Mouse (Mus musculus) hindbrain, embryonic 16.5 days (tissue): ENCODE data around the gene Rps26. TPM values are rescaled to one million over a fixed set of nuclear protein-coding genes. Genes with fewer than 3 reads are reported as not detected.
A peak's percentile ranks its signal among the peaks of the same experiment; 100 is the strongest.
"Not testable (repeated sequence)": the region's sequence is repeated elsewhere in the genome, so short reads cannot be mapped to it uniquely, and the experiment has no call there.

Experiments used
- ATAC-seq: fragments of 200-750 bp; cut with Nextera tagmentation; 2 replicates; pipeline ENCODE4 v1.8.0; 2017; ENCODE audit warnings: moderate TSS enrichment, moderate library complexity
- H3K27ac ChIP-seq: fragments of 300-500 bp; sonication (generic); 2 replicates; pipeline ENCODE4 v1.5.1; 2014; ENCODE audit warnings: low read depth, mild to moderate bottlenecking, control low read depth, low read length, moderate library complexity
- H3K27me3 ChIP-seq: fragments of 300-500 bp; sonication (generic); replicated peaks from 2 replicates; pipeline ENCODE4 v1.6.1; 2014; ENCODE audit warnings: low read length; ENCODE audit not compliant: control insufficient read depth, insufficient read depth
- H3K36me3 ChIP-seq: fragments of 300-500 bp; sonication (generic); 2 replicates; pipeline ENCODE4 v1.6.1; 2014; ENCODE audit warnings: mild to moderate bottlenecking, low read length, moderate library complexity, mixed read lengths; ENCODE audit not compliant: control insufficient read depth, insufficient read depth
- H3K4me1 ChIP-seq: fragments of 300-500 bp; sonication (generic); 2 replicates; pipeline ENCODE4 v1.6.1; 2014; ENCODE audit warnings: low read depth, low read length; ENCODE audit not compliant: control insufficient read depth, insufficient read depth
- H3K4me2 ChIP-seq: fragments of 300-500 bp; sonication (generic); 2 replicates; pipeline ENCODE4 v1.6.1; 2014; ENCODE audit warnings: mild to moderate bottlenecking, low read length, control low read depth, moderate library complexity
- H3K4me3 ChIP-seq: fragments of 300-500 bp; sonication (generic); 2 replicates; pipeline ENCODE4 v1.5.1; 2014; ENCODE audit warnings: mild to moderate bottlenecking, low read length, control low read depth, moderate library complexity
- H3K9ac ChIP-seq: fragments of 300-500 bp; sonication (generic); 2 replicates; pipeline ENCODE4 v1.6.1; 2014; ENCODE audit warnings: low read depth, mild to moderate bottlenecking, control low read depth, low read length, moderate library complexity
- H3K9me3 ChIP-seq: fragments of 300-500 bp; sonication (generic); 2 replicates; pipeline ENCODE4 v1.6.1; 2014; ENCODE audit warnings: mild to moderate bottlenecking, low read length, moderate library complexity; ENCODE audit not compliant: control insufficient read depth
- WGBS: fragments of 180-500 bp; shearing (Covaris S2); extraction: QIAGEN DNeasy Blood & Tissue Kit; methylation state at CpG from one replicate; pipeline ENCODE4 v1.1.7; 2014; 5-methylcytosine and 5-hydroxymethylcytosine counted together
- polyA plus RNA-seq: library from polyadenylated mRNA; unstranded; fragments of >200 nt; fragmentation: Nextera tagmentation; extraction: Ambion mirVana; gene quantifications from 2 replicates; pipeline ENCODE4 v1.2.1, GENCODE M21; 2015

Rps26 gene
- polyA plus RNA-seq, 1 experiment from 2014 or later, result 313 TPM

- ATAC-seq, H3K9ac ChIP-seq, H3K4me2 ChIP-seq, H3K4me3 ChIP-seq, H3K4me1 ChIP-seq, H3K27me3 ChIP-seq, H3K27ac ChIP-seq, H3K9me3 ChIP-seq: not testable (repeated sequence)
- 83% methylated on average over 5 of the region's 5 CpGs for WGBS
- peaks cover 21% of the 10 kb centered on the region for H3K36me3 ChIP-seq
These were observed 3.8 kb upstream of the Rps26 start for GRCm38 (mm10) chr10:128630306-128630705.

GRCm38 (mm10) chr10:128629746-128630145 lies 3.2 kb upstream of the Rps26 start:
- H3K9me3 ChIP-seq, result no peaks in the 10 kb centered on the region
- 63% methylated on average over 2 of the region's 2 CpGs for WGBS
- no peak for ATAC-seq
- no peak overlapping the region for H3K27ac ChIP-seq
- no peaks in the 10 kb centered on the region for H3K27me3 ChIP-seq
- no peak overlapping the region for H3K9ac ChIP-seq
- peaks cover 7% of the 10 kb centered on the region for H3K4me1 ChIP-seq
- no peak overlapping the region for H3K4me3 ChIP-seq
- H3K36me3 ChIP-seq, result peaks cover 20% of the 10 kb centered on the region
- H3K4me2 ChIP-seq, result no peak overlapping the region

GRCm38 (mm10) chr10:128627398-128628317 lies 1.1 kb upstream of the Rps26 start:
- Histone ChIP-seq H3K4me1 (peaks cover 7% of the 10 kb centered on the region), H3K36me3 (peaks cover 13% of the 10 kb centered on the region), H3K4me3 (no peak overlapping the region), H3K9me3 (no peaks in the 10 kb centered on the region), H3K9ac (no peak overlapping the region), H3K27me3 (no peaks in the 10 kb centered on the region), H3K4me2 (no peak overlapping the region), H3K27ac (no peak overlapping the region)
- no peak; the same call in 1 of the 2 replicates for ATAC-seq
- WGBS, result 87% methylated on average over 10 of the region's 10 CpGs

- H3K9me3 ChIP-seq, result no peaks in the 10 kb centered on the region
- H3K4me3 ChIP-seq, result peak overlapping the region; percentile 89
- ATAC-seq, result no peak
- H3K27ac ChIP-seq, result no peak overlapping the region; the same call in 1 of the 2 replicates
- peaks cover 13% of the 10 kb centered on the region for H3K36me3 ChIP-seq
- peak overlapping the region; percentile 85 for H3K4me2 ChIP-seq
- peak overlapping the region; percentile 91 for H3K9ac ChIP-seq
- 50% methylated on average over 7 of the region's 7 CpGs for WGBS
- H3K4me1 ChIP-seq, result peaks cover 7% of the 10 kb centered on the region
- no peaks in the 10 kb centered on the region for H3K27me3 ChIP-seq
These were observed 1.2 kb downstream of the Rps26 start for GRCm38 (mm10) chr10:128625287-128625894.

- 88% methylated on average over 4 of the region's 4 CpGs for WGBS
- H3K27ac ChIP-seq, H3K4me3 ChIP-seq: not testable (repeated sequence)
These were observed 3.4 kb downstream of the Rps26 start for GRCm38 (mm10) chr10:128623106-128623613.

GRCm38 (mm10) chr10:128622702-128623101 lies 3.8 kb downstream of the Rps26 start:
- ATAC-seq, result no peak
- Histone ChIP-seq H3K27ac (no peak overlapping the region), H3K9ac (no peak overlapping the region), H3K4me2 (no peak overlapping the region), H3K36me3 (peaks cover 13% of the 10 kb centered on the region), H3K4me1 (peaks cover 7% of the 10 kb centered on the region), H3K27me3 (no peaks in the 10 kb centered on the region), H3K4me3 (no peak overlapping the region), H3K9me3 (no peaks in the 10 kb centered on the region)
- 90% methylated on average over 4 of the region's 4 CpGs for WGBS

More at GRCm38 (mm10) chr10:128623106-128623613, 3.4 kb downstream of the Rps26 start:
- H3K4me2 ChIP-seq, H3K9me3 ChIP-seq, H3K9ac ChIP-seq, ATAC-seq, H3K27me3 ChIP-seq, H3K4me1 ChIP-seq: not testable (repeated sequence)
- H3K36me3 ChIP-seq, result peaks cover 13% of the 10 kb centered on the region

- Histone ChIP-seq H3K4me1 (peaks cover 7% of the 10 kb centered on the region), H3K9ac (no peak overlapping the region), H3K4me3 (no peak overlapping the region), H3K27ac (no peak overlapping the region), H3K4me2 (no peak overlapping the region), H3K27me3 (no peaks in the 10 kb centered on the region), H3K36me3 (peaks cover 13% of the 10 kb centered on the region), H3K9me3 (no peaks in the 10 kb centered on the region)
- WGBS, result 84% methylated on average over 3 of the region's 3 CpGs
- no peak for ATAC-seq
These were observed 4.5 kb downstream of the Rps26 start for GRCm38 (mm10) chr10:128621986-128622520.

GRCm38 (mm10) chr10:128620241-128620640 lies 6.3 kb downstream of the Rps26 start:
- Histone ChIP-seq H3K9ac (no peak overlapping the region), H3K36me3 (peaks cover 13% of the 10 kb centered on the region), H3K4me2 (no peak overlapping the region), H3K27ac (no peak overlapping the region), H3K27me3 (no peaks in the 10 kb centered on the region), H3K4me1 (peaks cover 3% of the 10 kb centered on the region), H3K4me3 (no peak overlapping the region), H3K9me3 (no peaks in the 10 kb centered on the region)
- ATAC-seq, result no peak

- 82% methylated on average over 5 of the region's 5 CpGs for WGBS
These were observed 7.4 kb downstream of the Rps26 start for GRCm38 (mm10) chr10:128619148-128619547.

More at GRCm38 (mm10) chr10:128619148-128619547, 7.4 kb downstream of the Rps26 start:
- not testable (repeated sequence) for H3K9me3 ChIP-seq, H3K27ac ChIP-seq, H3K36me3 ChIP-seq, H3K4me2 ChIP-seq, H3K4me3 ChIP-seq, H3K27me3 ChIP-seq, H3K4me1 ChIP-seq, H3K9ac ChIP-seq, ATAC-seq
